Mouse (Mus musculus): ENCODE data around the gene Alkbh1. TPM values are rescaled to one million over a fixed set of nuclear protein-coding genes. Genes with fewer than 3 reads are reported as not detected.

The Alkbh1 gene
- polyA plus RNA-seq, 1 experiment from 2014 or later = 39.0 TPM

DNA sequence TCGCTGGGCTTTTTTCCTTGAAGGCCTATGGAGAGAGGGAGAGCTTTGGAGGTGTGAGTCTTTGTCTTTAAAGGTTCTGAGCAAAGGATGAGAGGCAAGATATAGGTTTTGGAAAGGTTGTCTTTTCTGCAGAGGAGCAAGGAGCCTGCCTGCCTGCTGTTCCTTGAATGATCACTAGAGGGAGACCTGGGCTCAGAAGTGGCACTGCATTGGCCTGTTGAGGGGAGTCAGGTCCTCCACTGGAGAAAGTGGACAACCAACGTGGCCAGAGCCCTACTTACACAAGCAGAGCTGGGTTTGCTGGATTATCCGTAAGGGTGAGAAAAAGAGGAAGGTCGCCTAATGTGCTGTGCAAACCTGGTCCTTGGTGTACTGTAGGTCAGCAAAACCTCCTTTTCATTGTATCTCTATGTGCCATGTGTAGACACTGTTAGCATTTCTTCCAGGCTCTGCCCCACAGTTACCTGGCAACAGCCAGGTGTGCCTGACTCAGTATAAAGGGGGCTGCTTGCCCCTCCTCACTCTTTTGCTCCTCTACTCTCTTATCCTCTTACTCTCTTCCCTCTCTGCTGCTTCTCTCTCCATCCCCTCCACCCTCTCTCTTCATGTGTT lies 30.5 kb downstream of the Alkbh1 start:
- peak; percentile 82 for ATAC-seq (replicated peaks)
- no peaks in the 10 kb centered on the region for H3K36me3 ChIP-seq (replicated peaks)
- H3K4me3 ChIP-seq = no peak overlapping the region
- H3K27me3 ChIP-seq (replicated peaks) = no peaks in the 10 kb centered on the region
- H3K27ac ChIP-seq = no peak overlapping the region
- 23% methylated on average over 4 of the region's 4 CpGs for WGBS
- no peaks in the 10 kb centered on the region for H3K4me1 ChIP-seq
- no peaks in the 10 kb centered on the region for H3K9me3 ChIP-seq
- H3K4me2 ChIP-seq = no peak overlapping the region
- no peak overlapping the region for H3K9ac ChIP-seq

DNA sequence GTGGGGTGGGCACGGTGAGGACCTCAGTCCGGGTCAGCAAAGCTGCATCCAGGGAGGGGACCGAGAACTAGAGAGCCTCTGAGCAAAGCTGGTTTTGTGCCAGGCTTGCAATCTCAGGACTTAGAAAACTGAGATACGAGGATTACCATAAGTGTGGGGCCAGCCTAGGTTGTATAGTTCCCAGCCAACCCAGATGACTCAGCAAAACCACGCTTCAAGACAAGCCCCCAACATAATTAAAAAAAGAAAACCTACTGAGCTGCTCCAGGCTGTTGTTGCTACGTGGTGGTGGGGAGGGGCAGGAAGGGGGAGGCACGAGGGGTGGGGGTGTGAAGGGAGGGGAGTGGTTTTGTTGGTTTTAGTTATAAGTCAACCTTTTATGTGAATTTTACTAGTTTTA lies 32.8 kb downstream of the Alkbh1 start:
- H3K4me3 ChIP-seq = no peak overlapping the region
- no peaks in the 10 kb centered on the region for H3K4me1 ChIP-seq
- H3K36me3 ChIP-seq (replicated peaks) = no peaks in the 10 kb centered on the region
- 57% methylated on average over 7 of the region's 7 CpGs for WGBS
- H3K4me2 ChIP-seq = no peak overlapping the region
- H3K27me3 ChIP-seq (replicated peaks) = no peaks in the 10 kb centered on the region
- ATAC-seq (replicated peaks) = no peak
- H3K27ac ChIP-seq = no peak overlapping the region
- no peak overlapping the region for H3K9ac ChIP-seq
- H3K9me3 ChIP-seq = no peaks in the 10 kb centered on the region

DNA sequence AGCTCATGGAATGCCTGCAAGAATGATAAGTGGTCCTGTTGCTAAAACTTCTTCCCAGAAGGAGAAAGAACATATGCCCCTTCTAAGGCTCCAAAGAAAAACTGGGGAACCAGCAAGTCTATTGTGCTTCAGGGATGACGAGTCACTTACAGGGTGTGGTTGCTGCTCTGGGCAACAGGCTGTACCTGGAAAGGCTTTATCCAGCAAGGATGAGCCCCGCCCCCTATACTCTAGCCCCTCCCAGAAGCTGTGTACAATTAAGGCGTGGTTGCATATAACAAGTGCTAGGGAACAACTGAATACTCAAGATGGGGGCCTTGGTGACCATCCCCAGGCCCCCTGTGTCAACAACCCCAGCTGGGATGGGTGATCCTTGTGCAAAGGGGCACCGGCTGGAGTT lies 34.7 kb downstream of the Alkbh1 start:
- no peak for ATAC-seq (replicated peaks)
- no peaks in the 10 kb centered on the region for H3K36me3 ChIP-seq (replicated peaks)
- no peaks in the 10 kb centered on the region for H3K4me1 ChIP-seq
- no peak overlapping the region for H3K9ac ChIP-seq
- H3K9me3 ChIP-seq = no peaks in the 10 kb centered on the region
- H3K4me3 ChIP-seq = no peak overlapping the region
- H3K27ac ChIP-seq = no peak overlapping the region
- H3K27me3 ChIP-seq (replicated peaks) = no peaks in the 10 kb centered on the region
- H3K4me2 ChIP-seq = no peak overlapping the region
- WGBS = 86% methylated on average over 4 of the region's 4 CpGs

DNA sequence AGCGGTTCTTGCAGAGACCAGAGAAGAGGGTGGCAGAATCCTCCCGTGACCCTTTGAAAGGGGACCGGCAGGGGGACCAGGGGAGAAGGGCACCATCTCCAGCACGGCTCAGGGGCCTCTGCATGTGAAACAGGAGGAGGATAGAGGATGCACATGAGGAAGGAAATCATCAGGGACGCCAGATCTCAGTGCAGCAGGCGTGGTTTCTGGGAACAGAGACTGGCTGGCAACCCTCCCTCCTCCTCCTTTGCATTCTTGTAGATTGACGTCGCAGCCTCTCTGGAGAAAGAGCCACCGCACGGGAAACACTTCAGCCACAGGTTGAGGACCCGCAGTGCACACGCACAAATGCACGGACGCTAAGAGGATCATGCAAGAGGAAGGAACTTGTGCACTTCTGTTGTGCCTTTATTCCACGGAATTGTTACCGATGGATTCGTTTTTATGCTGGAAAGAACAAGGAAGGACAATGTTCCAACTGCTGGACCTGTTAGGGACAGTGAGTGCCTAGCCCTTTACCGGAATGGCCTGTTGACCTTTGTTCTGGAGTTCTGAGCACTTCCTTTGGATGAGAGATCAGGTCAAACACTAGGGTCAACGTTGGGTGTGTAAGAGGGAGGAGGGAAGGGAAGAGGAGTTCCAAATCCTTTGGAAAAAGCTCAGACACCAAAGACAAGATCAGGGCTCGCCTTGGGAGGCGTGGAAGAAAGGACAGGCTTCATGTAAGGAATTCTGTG lies 35.8 kb downstream of the Alkbh1 start:
- WGBS = 45% methylated on average over 21 of the region's 21 CpGs
- no peaks in the 10 kb centered on the region for H3K9me3 ChIP-seq
- no peak overlapping the region for H3K27ac ChIP-seq
- ATAC-seq (replicated peaks) = no peak
- H3K9ac ChIP-seq = no peak overlapping the region
- H3K4me3 ChIP-seq = no peak overlapping the region
- no peaks in the 10 kb centered on the region for H3K4me1 ChIP-seq
- H3K4me2 ChIP-seq = no peak overlapping the region
- H3K36me3 ChIP-seq (replicated peaks) = no peaks in the 10 kb centered on the region
- H3K27me3 ChIP-seq (replicated peaks) = no peaks in the 10 kb centered on the region

DNA sequence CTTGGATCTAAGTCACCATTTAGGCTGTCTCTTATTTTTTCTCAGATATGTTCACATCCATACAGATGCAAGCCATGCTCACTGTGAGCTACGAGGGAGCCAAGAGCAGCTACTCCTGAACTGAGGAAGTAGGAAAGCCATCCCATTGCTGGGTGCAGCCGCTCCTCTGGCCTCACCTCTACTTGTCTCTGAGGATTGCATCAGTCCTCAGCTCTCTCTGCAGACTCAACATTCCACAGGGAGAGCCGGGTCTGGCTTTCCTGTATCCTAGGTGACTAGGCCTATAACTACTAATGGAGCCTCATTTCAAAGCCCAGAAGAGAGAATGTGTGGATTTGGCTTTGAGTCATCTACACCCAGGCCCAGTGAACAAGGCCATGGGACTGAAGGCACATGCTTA lies 38.1 kb downstream of the Alkbh1 start:
- Histone ChIP-seq H3K4me3 (no peak overlapping the region), H3K4me1 (no peaks in the 10 kb centered on the region), H3K9ac (no peak overlapping the region), H3K4me2 (no peak overlapping the region), H3K27me3 (replicated peaks) (no peaks in the 10 kb centered on the region), H3K9me3 (no peaks in the 10 kb centered on the region), H3K27ac (no peak overlapping the region), H3K36me3 (replicated peaks) (no peaks in the 10 kb centered on the region)
- WGBS = 77% methylated on average over 3 of the region's 3 CpGs
- ATAC-seq (replicated peaks) = no peak

DNA sequence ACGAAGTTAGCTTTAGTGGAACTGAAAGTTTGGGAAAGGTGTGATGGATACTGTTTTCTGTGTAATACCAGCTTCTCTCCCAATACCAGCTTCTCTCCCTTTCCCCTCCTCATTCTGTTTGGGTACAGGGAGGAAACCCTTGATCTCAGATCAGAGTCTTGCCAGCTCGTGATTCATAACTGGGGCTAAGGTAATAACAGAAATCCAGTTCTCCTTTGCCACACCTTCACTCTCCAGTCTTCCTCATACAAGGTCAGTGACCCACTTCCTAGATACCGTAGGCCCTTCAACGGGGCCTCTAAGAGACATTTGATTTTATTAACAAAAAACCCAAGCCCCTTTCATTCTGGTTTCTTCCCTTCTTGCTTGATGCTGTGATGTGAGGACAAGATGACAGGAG lies 38.7 kb downstream of the Alkbh1 start:
- Histone ChIP-seq H3K36me3 (replicated peaks) (no peaks in the 10 kb centered on the region), H3K27ac (no peak overlapping the region), H3K4me3 (no peak overlapping the region), H3K27me3 (replicated peaks) (no peaks in the 10 kb centered on the region), H3K9me3 (no peaks in the 10 kb centered on the region), H3K9ac (no peak overlapping the region), H3K4me2 (no peak overlapping the region), H3K4me1 (no peaks in the 10 kb centered on the region)
- WGBS = 85% methylated on average over 4 of the region's 4 CpGs
- ATAC-seq (replicated peaks) = no peak

DNA sequence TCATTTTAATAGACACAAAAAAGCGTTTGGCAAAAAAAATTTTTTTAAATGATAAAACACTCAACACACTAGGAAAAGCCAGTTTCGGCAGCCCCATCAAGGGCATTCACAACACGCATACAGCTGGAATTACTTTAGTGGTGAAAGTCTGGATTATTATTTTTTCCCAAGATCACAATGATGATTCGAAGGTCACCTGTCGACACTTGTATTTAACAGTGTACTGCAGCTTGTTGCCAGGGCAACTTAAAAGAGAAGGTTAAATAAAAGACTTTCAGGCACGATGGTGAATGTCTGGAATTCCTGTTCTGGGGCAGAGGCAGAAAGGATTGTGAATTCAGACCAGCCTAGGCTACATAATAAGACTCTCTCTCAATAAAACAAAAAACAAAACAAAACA lies 41.9 kb downstream of the Alkbh1 start:
- H3K9ac ChIP-seq = no peak overlapping the region
- H3K4me3 ChIP-seq = no peak overlapping the region
- ATAC-seq (replicated peaks) = no peak
- no peaks in the 10 kb centered on the region for H3K9me3 ChIP-seq
- no peak overlapping the region for H3K27ac ChIP-seq
- H3K27me3 ChIP-seq (replicated peaks) = no peaks in the 10 kb centered on the region
- H3K36me3 ChIP-seq (replicated peaks) = no peaks in the 10 kb centered on the region
- H3K4me2 ChIP-seq = no peak overlapping the region
- 50% methylated on average over 6 of the region's 6 CpGs for WGBS
- no peaks in the 10 kb centered on the region for H3K4me1 ChIP-seq

DNA sequence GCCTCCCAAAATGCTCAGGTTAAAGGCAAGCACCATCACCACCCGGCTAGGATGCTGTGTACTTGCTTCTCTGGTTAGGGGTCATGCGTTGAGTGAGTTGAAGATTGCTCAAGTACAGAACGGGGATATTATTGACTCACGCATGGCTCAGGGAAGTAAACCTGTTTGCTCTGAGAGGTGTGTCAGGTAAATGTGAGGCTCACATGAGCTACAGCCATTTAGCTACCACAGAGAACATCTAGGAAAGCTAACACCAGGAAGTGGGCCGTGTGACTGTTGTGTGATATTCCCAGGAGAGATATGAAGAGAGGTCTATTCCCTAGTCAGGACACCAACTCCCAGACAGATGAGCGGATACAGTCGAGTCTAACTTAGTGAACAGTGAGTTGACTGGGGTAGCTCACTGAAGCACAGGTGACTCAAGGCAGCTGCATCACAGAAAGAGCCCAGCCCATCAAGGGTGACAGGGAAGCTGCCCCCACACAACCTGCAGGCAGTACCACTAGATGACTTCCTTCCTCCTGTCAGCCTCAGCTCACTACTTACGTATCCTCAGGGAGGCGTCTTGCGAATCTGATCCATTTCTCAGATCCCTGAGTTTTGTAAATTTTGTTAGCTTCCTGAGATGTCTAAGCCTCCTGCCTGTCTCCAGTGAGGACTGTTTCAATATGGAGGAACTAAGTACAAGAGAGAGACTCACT lies 44.5 kb downstream of the Alkbh1 start:
- WGBS = 93% methylated on average over 10 of the region's 10 CpGs
- Histone ChIP-seq H3K36me3 (replicated peaks) (no peaks in the 10 kb centered on the region), H3K9me3 (no peaks in the 10 kb centered on the region), H3K4me3 (no peak overlapping the region), H3K4me1 (no peaks in the 10 kb centered on the region), H3K9ac (no peak overlapping the region), H3K4me2 (no peak overlapping the region), H3K27me3 (replicated peaks) (no peaks in the 10 kb centered on the region), H3K27ac (no peak overlapping the region)
- ATAC-seq (replicated peaks) = no peak

DNA sequence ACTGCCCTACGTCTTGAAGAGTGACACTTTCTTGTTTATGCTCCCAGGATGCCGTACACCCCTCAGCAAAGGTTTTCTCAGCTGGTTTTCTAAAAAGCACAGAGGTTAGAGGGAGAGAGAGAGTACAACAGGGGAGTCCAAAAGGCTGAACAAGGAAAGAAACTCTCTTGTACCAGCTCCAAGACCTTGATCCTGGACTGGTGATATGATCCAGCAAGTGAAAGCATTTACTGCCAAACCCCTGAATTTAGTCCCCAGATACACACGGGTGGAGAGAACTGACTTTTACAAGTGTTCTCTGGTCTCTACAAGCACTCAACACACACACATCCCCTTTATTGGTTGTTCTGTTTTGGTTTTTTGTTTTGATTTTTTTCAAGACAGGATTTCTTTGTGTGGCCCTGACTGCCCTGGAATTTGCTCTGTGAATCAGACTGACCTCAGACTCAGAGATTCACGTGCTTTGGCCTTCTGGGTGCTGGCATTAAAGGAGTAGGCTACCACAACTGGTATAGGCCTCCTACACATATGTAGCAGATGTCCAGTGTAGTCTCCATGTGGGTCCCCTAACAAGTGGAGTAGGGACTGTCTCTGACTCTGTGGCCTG lies 45.9 kb downstream of the Alkbh1 start:
- H3K4me3 ChIP-seq = no peak overlapping the region

DNA sequence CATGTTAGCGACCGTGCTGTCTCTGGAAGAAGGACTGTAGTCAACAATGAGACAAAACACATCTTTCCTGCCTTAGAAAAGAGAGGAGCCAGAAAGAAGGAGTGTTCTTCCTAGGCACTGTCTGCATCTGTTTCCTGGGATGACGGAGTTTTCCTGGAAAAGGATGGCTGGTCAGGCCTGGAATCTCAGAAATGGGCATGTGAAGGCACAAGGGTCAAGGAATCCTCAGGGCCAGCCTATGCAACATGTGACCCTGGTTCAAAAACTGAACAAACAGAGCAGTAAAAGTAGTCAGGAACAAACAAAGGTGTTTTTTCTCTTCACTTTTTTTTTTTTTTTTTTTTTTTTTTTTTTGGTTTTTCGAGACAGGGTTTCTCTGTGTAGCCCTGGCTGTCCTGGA lies 46.7 kb downstream of the Alkbh1 start:
- Histone ChIP-seq H3K27ac (no peak overlapping the region), H3K4me3 (no peak overlapping the region), H3K9me3 (no peaks in the 10 kb centered on the region), H3K4me1 (no peaks in the 10 kb centered on the region), H3K9ac (no peak overlapping the region), H3K4me2 (no peak overlapping the region), H3K36me3 (replicated peaks) (no peaks in the 10 kb centered on the region), H3K27me3 (replicated peaks) (no peaks in the 10 kb centered on the region)
- WGBS = 85% methylated on average over 4 of the region's 4 CpGs
- ATAC-seq (replicated peaks) = no peak

More for the DNA sequence above, 45.9 kb downstream of the Alkbh1 start:
- Histone ChIP-seq H3K9ac (no peak overlapping the region), H3K4me1 (no peaks in the 10 kb centered on the region), H3K27ac (no peak overlapping the region), H3K36me3 (replicated peaks) (no peaks in the 10 kb centered on the region), H3K27me3 (replicated peaks) (no peaks in the 10 kb centered on the region), H3K9me3 (no peaks in the 10 kb centered on the region), H3K4me2 (no peak overlapping the region)
- no peak for ATAC-seq (replicated peaks)
- WGBS = 79% methylated on average over 4 of the region's 4 CpGs

DNA sequence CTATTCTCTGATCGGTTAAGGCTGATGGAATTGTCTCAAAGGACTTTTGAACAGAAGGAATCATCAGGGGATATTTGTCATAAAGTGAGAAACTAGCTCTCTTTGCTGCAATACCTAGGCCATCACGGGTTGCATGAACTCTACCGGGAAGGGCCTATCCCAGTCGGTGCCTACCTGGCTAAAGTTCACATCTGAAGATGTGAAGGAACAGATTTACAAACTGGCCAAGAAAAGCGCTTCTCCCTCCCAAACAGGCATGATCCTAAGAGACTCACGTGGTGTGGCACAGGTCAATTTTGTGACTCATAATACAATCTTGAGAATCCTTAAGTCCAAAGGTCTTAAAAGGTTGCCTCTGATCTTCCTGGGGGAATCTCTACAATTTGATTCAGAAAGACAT lies 49.5 kb downstream of the Alkbh1 start:
- H3K36me3 ChIP-seq (replicated peaks) = no peaks in the 10 kb centered on the region
- 89% methylated on average over 6 of the region's 6 CpGs for WGBS
- no peak for ATAC-seq (replicated peaks)
- no peak overlapping the region for H3K4me2 ChIP-seq
- peaks cover under 1% of the 10 kb centered on the region for H3K4me1 ChIP-seq
- no peak overlapping the region for H3K9ac ChIP-seq
- no peaks in the 10 kb centered on the region for H3K9me3 ChIP-seq
- H3K27me3 ChIP-seq (replicated peaks) = no peaks in the 10 kb centered on the region
- no peak overlapping the region for H3K27ac ChIP-seq
- no peak overlapping the region for H3K4me3 ChIP-seq

DNA sequence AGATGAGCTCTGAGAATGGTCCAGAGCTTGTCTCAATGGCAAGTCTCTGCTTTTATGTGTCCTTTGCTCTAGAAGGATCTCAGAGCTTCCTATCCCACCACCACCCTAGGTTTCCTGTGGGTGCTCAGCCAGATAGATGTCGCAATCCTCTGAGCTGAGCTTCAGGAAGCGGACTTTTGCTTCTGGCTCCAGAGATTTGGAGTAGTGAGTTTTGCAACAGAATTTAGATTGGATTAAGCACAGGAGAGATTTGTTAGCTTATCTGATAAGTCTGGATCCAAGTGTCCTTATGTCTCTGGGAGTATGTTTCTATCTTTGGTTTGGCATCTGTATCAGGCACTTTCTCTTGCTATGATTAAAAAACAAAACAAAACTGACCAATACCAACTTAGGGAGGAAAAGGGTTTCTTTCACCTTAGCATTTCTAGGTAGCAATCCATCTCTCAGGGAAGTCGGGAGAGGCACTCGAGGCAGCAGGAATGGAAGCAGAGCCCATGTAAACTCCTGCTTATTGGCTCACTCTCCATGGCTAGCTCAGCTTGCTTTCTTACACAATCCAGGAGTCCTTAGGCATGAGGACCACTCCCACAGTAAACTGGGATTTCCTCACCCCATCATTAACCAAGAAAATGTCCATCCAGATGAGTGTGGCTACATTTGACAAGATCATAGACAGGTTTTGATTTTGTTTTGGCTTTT lies 50.2 kb downstream of the Alkbh1 start:
- peaks cover 6% of the 10 kb centered on the region for H3K4me1 ChIP-seq
- no peak for ATAC-seq (replicated peaks)
- no peak overlapping the region for H3K4me3 ChIP-seq
- H3K36me3 ChIP-seq (replicated peaks) = no peaks in the 10 kb centered on the region
- no peaks in the 10 kb centered on the region for H3K27me3 ChIP-seq (replicated peaks)
- H3K9ac ChIP-seq = no peak overlapping the region
- no peak overlapping the region for H3K4me2 ChIP-seq
- 83% methylated on average over 4 of the region's 4 CpGs for WGBS
- H3K9me3 ChIP-seq = no peaks in the 10 kb centered on the region
- H3K27ac ChIP-seq = no peak overlapping the region
